Mouse (Mus musculus) forebrain, embryonic 14.5 days (tissue): ENCODE measurements around the gene Svop. TPM values are rescaled to one million over a fixed set of nuclear protein-coding genes. Genes with fewer than 3 reads are reported as not detected.

Experiments
- ATAC-seq: fragments of 200-750 bp; cut with Nextera tagmentation; 2 replicates; pipeline ENCODE4 v1.8.0; 2017; ENCODE audit warnings: mild to moderate bottlenecking, moderate library complexity
- DNase-seq: peaks from one replicate; pipeline ENCODE4 v3.0.0-alpha.2; 2015; ENCODE audit warnings: low spot score
- H3K27ac ChIP-seq: fragments of 300-500 bp; sonication (generic); 2 replicates; pipeline ENCODE4 v1.5.1; 2014; ENCODE audit warnings: low read depth, mild to moderate bottlenecking, control low read depth, low read length, moderate library complexity
- H3K27me3 ChIP-seq: fragments of 300-500 bp; sonication (generic); replicated peaks from 2 replicates; pipeline ENCODE4 v1.6.1; 2014; ENCODE audit warnings: low read length, control low read depth, mixed read lengths; ENCODE audit not compliant: control insufficient read depth, insufficient read depth
- H3K36me3 ChIP-seq: fragments of 300-500 bp; sonication (generic); 2 replicates; pipeline ENCODE4 v1.6.1; 2014; ENCODE audit warnings: low read length, control low read depth; ENCODE audit not compliant: control insufficient read depth, insufficient read depth
- H3K4me1 ChIP-seq: fragments of 300-500 bp; sonication (generic); 2 replicates; pipeline ENCODE4 v1.6.1; 2014; ENCODE audit warnings: antibody characterized with exemption, low read length, control low read depth; ENCODE audit not compliant: control insufficient read depth, insufficient read depth
- H3K4me2 ChIP-seq: fragments of 300-500 bp; sonication (generic); 2 replicates; pipeline ENCODE4 v1.6.1; 2014; ENCODE audit warnings: mild to moderate bottlenecking, control low read depth, low read length
- H3K4me3 ChIP-seq: fragments of 300-500 bp; sonication (generic); 2 replicates; pipeline ENCODE4 v1.5.1; 2014; ENCODE audit warnings: low read depth, low read length, control low read depth
- H3K9ac ChIP-seq: fragments of 300-500 bp; sonication (generic); 2 replicates; pipeline ENCODE4 v1.6.1; 2014; ENCODE audit warnings: mild to moderate bottlenecking, low read length, control low read depth, moderate library complexity
- H3K9me3 ChIP-seq: fragments of 300-500 bp; sonication (generic); replicated peaks from 2 replicates; pipeline ENCODE4 v1.6.1; 2016; ENCODE audit warnings: low read length, control low read depth, mixed read lengths; ENCODE audit not compliant: control insufficient read depth
- WGBS: fragments of 180-500 bp; shearing (Covaris S2); extraction: QIAGEN DNeasy Blood & Tissue Kit; methylation state at CpG from one replicate; pipeline ENCODE4 v1.1.7; 2014; 5-methylcytosine and 5-hydroxymethylcytosine counted together
- polyA plus RNA-seq: library from polyadenylated mRNA; unstranded; fragments of >200 nt; fragmentation: Nextera tagmentation; extraction: Ambion mirVana; gene quantifications from 2 replicates; pipeline ENCODE4 v1.2.1, GENCODE M21; 2014

The Svop gene
- polyA plus RNA-seq, 1 experiment from 2014 or later: 60.5 TPM

GRCm38 (mm10) chr5:114090421-114091013, 853 bp downstream of the Svop start:
- WGBS: 7% methylated on average over 7 of the region's 7 CpGs
- no peaks in the 10 kb centered on the region for H3K36me3 ChIP-seq
- H3K9ac ChIP-seq: peak overlapping the region; percentile 93
- H3K9me3 ChIP-seq: no peaks in the 10 kb centered on the region
- H3K4me3 ChIP-seq: peak overlapping the region; percentile 70
- ATAC-seq (peak; percentile 30; the same call in 1 of the 2 replicates), DNase-seq (peak; percentile 20)
- peak overlapping the region; percentile 93 for H3K27ac ChIP-seq
- H3K27me3 ChIP-seq: no peaks in the 10 kb centered on the region
- H3K4me1 ChIP-seq: peaks cover 9% of the 10 kb centered on the region; the same call in 1 of the 2 replicates
- peak overlapping the region; percentile 59 for H3K4me2 ChIP-seq

DNA sequence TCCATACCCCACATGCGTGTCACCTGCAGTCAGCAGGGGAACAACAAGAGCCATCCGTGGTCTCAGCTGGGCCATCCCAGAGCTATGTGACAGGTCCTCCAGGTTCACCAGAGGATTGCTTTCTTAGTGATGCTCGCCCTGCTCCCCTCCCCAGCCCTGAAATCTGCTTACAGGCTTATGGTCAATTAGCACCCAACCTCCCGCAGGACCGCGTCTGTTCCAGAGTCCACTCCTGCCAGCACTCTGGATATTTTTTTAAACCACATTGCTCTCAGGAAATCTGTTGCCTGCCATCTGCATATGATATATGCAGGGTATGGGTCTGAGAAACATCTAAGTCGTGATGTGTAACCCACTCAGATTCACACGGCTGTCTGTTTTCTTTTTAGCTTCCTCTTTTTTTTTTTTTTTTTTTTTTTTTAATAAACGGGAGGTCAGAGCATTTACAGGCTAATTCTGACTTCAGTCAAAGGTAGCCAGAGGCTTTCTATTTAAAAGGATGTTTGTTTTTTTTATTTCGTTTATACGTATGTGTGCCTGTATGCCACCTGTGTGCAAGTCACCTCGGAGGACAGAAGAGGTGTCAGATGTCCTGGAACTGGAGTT, 3.4 kb downstream of the Svop start:
- no peak overlapping the region for H3K9ac ChIP-seq
- H3K36me3 ChIP-seq: no peaks in the 10 kb centered on the region
- WGBS: 75% methylated on average over 12 of the region's 12 CpGs
- no peak for ATAC-seq
- H3K4me2 ChIP-seq: no peak overlapping the region
- no peak overlapping the region for H3K4me3 ChIP-seq
- peaks cover 9% of the 10 kb centered on the region; the same call in 1 of the 2 replicates for H3K4me1 ChIP-seq
- H3K9me3 ChIP-seq: no peaks in the 10 kb centered on the region
- H3K27me3 ChIP-seq: no peaks in the 10 kb centered on the region
- DNase-seq: no peak
- H3K27ac ChIP-seq: no peak overlapping the region

DNA sequence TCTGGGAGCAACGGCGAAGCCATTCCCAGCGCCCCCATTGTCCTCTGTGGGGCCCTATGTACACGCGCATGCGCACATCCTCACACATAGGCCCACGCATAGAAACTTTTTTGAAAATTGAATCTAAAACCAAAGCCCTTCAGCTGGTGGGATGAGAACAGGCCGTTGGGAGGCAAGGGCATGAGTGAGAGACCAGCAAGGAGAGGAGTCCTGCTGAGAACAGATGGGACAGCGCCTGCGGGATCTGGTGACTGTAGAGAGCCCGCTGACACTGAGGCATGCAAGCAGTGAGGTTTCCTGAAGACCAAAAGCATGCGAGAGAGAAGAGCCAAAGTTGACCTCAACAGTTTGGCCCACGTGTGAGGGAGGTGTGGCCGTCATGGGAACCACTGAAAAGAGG, 5.9 kb downstream of the Svop start:
- Histone ChIP-seq H3K27me3 (no peaks in the 10 kb centered on the region), H3K9ac (no peak overlapping the region), H3K4me1 (peaks cover 9% of the 10 kb centered on the region; the same call in 1 of the 2 replicates), H3K4me3 (no peak overlapping the region), H3K27ac (no peak overlapping the region), H3K36me3 (no peaks in the 10 kb centered on the region), H3K9me3 (no peaks in the 10 kb centered on the region), H3K4me2 (no peak overlapping the region)
- DNase-seq (no peak), ATAC-seq (no peak)
- WGBS: 87% methylated on average over 14 of the region's 14 CpGs

- 61% methylated on average over 8 of the region's 8 CpGs for WGBS
- no peak overlapping the region for H3K27ac ChIP-seq
- DNase-seq: peak; percentile 33
These were observed 14.4 kb downstream of the Svop start for GRCm38 (mm10) chr5:114077009-114077408.

GRCm38 (mm10) chr5:114072262-114072661, 19.1 kb downstream of the Svop start:
- no peaks in the 10 kb centered on the region for H3K27me3 ChIP-seq
- DNase-seq (no peak), ATAC-seq (no peak)
- no peaks in the 10 kb centered on the region for H3K9me3 ChIP-seq
- H3K9ac ChIP-seq: no peak overlapping the region
- no peaks in the 10 kb centered on the region for H3K4me1 ChIP-seq
- no peak overlapping the region for H3K4me2 ChIP-seq
- H3K4me3 ChIP-seq: no peak overlapping the region
- WGBS: 50% methylated on average over 2 of the region's 2 CpGs
- no peaks in the 10 kb centered on the region for H3K36me3 ChIP-seq
- H3K27ac ChIP-seq: no peak overlapping the region

More at GRCm38 (mm10) chr5:114077009-114077408, 14.4 kb downstream of the Svop start:
- no peak for ATAC-seq
- no peaks in the 10 kb centered on the region for H3K4me1 ChIP-seq
- 0 out of 2 replicates have a peak, but pooled peaks cover 5% of the 10 kb centered on the region for H3K36me3 ChIP-seq
- H3K27me3 ChIP-seq: no peaks in the 10 kb centered on the region
- no peak overlapping the region for H3K4me2 ChIP-seq
- no peak overlapping the region for H3K4me3 ChIP-seq
- H3K9me3 ChIP-seq: no peaks in the 10 kb centered on the region
- H3K9ac ChIP-seq: no peak overlapping the region

DNA sequence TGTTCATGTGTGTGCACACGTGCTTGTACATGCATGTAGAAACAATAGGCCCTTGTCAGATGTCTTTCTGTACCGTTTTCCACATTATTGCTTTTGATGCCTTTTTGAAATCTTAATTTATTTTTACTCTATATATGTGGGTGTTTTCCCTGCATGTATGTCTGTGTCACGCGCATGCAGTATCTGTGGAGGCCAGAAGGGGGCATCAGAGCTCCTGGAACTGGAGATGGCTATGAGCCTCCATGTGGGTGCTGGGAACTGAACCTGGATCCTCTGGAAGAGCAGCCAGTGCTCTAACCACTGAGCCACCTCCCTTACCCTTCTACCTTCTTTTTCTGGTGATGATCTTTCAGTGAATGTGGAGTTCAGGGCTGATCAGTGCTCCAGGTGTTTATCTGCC, 20.5 kb downstream of the Svop start:
- H3K27ac ChIP-seq: no peak overlapping the region
- no peaks in the 10 kb centered on the region for H3K9me3 ChIP-seq
- no peaks in the 10 kb centered on the region for H3K36me3 ChIP-seq
- no peak for ATAC-seq
- no peak overlapping the region for H3K9ac ChIP-seq
- no peaks in the 10 kb centered on the region for H3K27me3 ChIP-seq
- DNase-seq: no peak
- no peak overlapping the region for H3K4me3 ChIP-seq
- no peak overlapping the region for H3K4me2 ChIP-seq
- H3K4me1 ChIP-seq: no peaks in the 10 kb centered on the region
- 93% methylated on average over 4 of the region's 4 CpGs for WGBS

- Histone ChIP-seq H3K9me3 (no peaks in the 10 kb centered on the region), H3K9ac (no peak overlapping the region), H3K4me2 (no peak overlapping the region), H3K27ac (no peak overlapping the region), H3K36me3 (peaks cover 6% of the 10 kb centered on the region; the same call in 1 of the 2 replicates), H3K27me3 (no peaks in the 10 kb centered on the region), H3K4me1 (peaks cover 4% of the 10 kb centered on the region; the same call in 1 of the 2 replicates), H3K4me3 (no peak overlapping the region)
- no peak for ATAC-seq
- no peak for DNase-seq
- 82% methylated on average over 9 of the region's 9 CpGs for WGBS
These were observed 23.4 kb downstream of the Svop start for GRCm38 (mm10) chr5:114067982-114068381.

GRCm38 (mm10) chr5:114067543-114067942, 23.8 kb downstream of the Svop start:
- H3K27me3 ChIP-seq: no peaks in the 10 kb centered on the region
- no peak overlapping the region for H3K9ac ChIP-seq
- H3K36me3 ChIP-seq: peaks cover 11% of the 10 kb centered on the region
- ATAC-seq (no peak), DNase-seq (no peak)
- H3K4me2 ChIP-seq: no peak overlapping the region
- H3K4me1 ChIP-seq: peaks cover 4% of the 10 kb centered on the region; the same call in 1 of the 2 replicates
- WGBS: 82% methylated on average over 9 of the region's 9 CpGs
- H3K27ac ChIP-seq: no peak overlapping the region
- no peak overlapping the region for H3K4me3 ChIP-seq
- H3K9me3 ChIP-seq: no peaks in the 10 kb centered on the region

DNA sequence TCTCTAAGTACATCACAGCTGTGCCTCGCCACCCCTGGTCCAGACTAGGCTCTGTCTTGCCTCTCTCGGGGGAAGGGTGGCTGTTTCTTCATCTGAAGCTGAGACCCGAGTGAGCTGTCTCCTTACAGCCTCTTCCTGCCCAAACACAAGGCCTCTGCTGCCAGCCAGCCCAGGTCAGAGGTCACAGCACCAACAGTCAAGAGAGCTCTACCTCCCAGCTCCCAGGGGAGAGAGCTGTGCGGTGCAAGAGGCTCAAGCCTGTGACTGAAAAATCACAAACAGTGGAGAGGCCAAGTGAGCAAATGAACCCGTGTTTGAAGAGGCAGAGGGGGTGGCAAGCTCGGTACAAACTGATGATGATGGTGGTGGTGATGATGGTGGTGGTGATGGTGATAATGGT, 24.8 kb downstream of the Svop start:
- Histone ChIP-seq H3K4me2 (no peak overlapping the region), H3K4me1 (peaks cover 4% of the 10 kb centered on the region; the same call in 1 of the 2 replicates), H3K36me3 (peaks cover 12% of the 10 kb centered on the region), H3K9me3 (no peaks in the 10 kb centered on the region), H3K27me3 (no peaks in the 10 kb centered on the region), H3K27ac (no peak overlapping the region), H3K9ac (no peak overlapping the region), H3K4me3 (no peak overlapping the region)
- no peak for DNase-seq
- 53% methylated on average over 6 of the region's 6 CpGs for WGBS
- no peak for ATAC-seq
